Mouse (Mus musculus) intestine, embryonic 15.5 days (tissue): ENCODE results near the gene Smim27. TPM values are rescaled to one million over a fixed set of nuclear protein-coding genes. Genes with fewer than 3 reads are reported as not detected.
A peak's percentile ranks its signal among the peaks of the same experiment; 100 is the strongest.

Source experiments
- ATAC-seq: fragments of 200-750 bp; cut with Nextera tagmentation; 2 replicates; pipeline ENCODE4 v1.8.0; 2017; ENCODE audit warnings: moderate TSS enrichment, moderate library complexity
- H3K27ac ChIP-seq: fragments of 300-500 bp; sonication (generic); 2 replicates; pipeline ENCODE4 v1.5.1; 2015; ENCODE audit warnings: mild to moderate bottlenecking, inconsistent platforms
- H3K27me3 ChIP-seq: fragments of 300-500 bp; sonication (generic); replicated peaks from 2 replicates; pipeline ENCODE4 v1.6.1; 2015; ENCODE audit warnings: inconsistent platforms
- H3K36me3 ChIP-seq: fragments of 300-500 bp; sonication (generic); 2 replicates; pipeline ENCODE4 v1.6.1; 2015; ENCODE audit warnings: inconsistent platforms
- H3K4me1 ChIP-seq: fragments of 300-500 bp; sonication (generic); replicated peaks from 2 replicates; pipeline ENCODE4 v1.6.1; 2015; ENCODE audit warnings: inconsistent platforms
- H3K4me2 ChIP-seq: fragments of 300-500 bp; sonication (generic); replicated peaks from 2 replicates; pipeline ENCODE4 v1.6.1; 2015; ENCODE audit warnings: mild to moderate bottlenecking, inconsistent platforms
- H3K4me3 ChIP-seq: fragments of 300-500 bp; sonication (generic); replicated peaks from 2 replicates; pipeline ENCODE4 v1.5.1; 2015; ENCODE audit warnings: inconsistent platforms
- H3K9ac ChIP-seq: fragments of 300-500 bp; sonication (generic); 2 replicates; pipeline ENCODE4 v1.6.1; 2015; ENCODE audit warnings: inconsistent platforms
- H3K9me3 ChIP-seq: fragments of 300-500 bp; sonication (generic); 2 replicates; pipeline ENCODE4 v1.6.1; 2016; ENCODE audit warnings: inconsistent platforms
- WGBS: fragments of 180-500 bp; shearing (Covaris S2); methylation state at CpG from one replicate; pipeline ENCODE4 v1.1.7; 2015; 5-methylcytosine and 5-hydroxymethylcytosine counted together
- polyA plus RNA-seq: library from polyadenylated mRNA; unstranded; fragments of >200 nt; fragmentation: Nextera tagmentation; extraction: Ambion mirVana; gene quantifications from 2 replicates; pipeline ENCODE4 v1.2.1, GENCODE M21; 2015

Smim27 gene
- 36.0 and 42.0 TPM in 2 replicates for polyA plus RNA-seq

DNA sequence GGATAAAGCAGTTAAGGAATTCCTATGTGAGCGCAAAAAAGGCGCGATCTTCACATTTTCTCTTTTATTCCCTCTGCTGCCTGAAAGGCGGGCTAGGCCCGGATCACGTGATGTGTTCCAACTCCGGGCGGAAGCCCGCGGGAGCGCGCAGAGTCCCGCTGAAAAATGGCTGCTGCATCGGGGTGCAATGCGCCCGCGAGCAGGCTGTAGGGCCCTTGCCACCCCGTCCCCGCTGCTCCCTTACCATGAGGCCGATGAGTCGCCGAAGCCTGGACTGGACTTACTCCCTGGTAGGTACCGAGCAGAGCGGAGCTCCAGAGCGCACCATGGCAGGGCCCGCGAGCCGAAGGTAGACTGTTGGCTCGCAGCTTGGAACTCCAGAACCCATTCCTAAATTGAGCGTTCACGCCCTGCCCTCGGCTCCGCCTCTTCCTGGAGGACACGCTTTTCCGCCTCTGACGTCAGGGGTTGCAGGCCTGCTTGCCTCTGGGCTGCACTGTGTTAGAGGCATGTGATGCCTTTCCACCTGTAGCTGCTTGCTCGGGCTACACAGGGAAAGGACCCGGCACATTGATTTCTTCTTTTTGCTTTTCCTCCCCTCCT lies at the start of gene Smim27, which contains the start of gene Topors:
Gene Smim27, plus strand, starts transcription at position 150 of the 603 bp plus-strand sequence.
Gene Topors, minus strand, starts transcription at position 421 of the 603 bp plus-strand sequence.
- Histone ChIP-seq H3K9ac (peak within 1 kb of the TSS; percentile 93), H3K4me2 (peak within 1 kb of the TSS; percentile 90), H3K27me3 (no peaks in the 10 kb centered on the region), H3K27ac (peak within 1 kb of the TSS; percentile 99), H3K4me3 (peak within 1 kb of the TSS; percentile 69), H3K36me3 (no peaks in the 10 kb centered on the region), H3K9me3 (no peaks in the 10 kb centered on the region), H3K4me1 (peaks cover 10% of the 10 kb centered on the region)
- 0% methylated on average over 38 of the region's 38 CpGs for WGBS
- ATAC-seq = peak; percentile 96

GRCm38 (mm10) chr4:40220437-40220836 lies 48.9 kb upstream of the Smim27 start:
- Histone ChIP-seq H3K4me3 (no peak overlapping the region), H3K9ac (no peak overlapping the region), H3K9me3 (no peaks in the 10 kb centered on the region), H3K4me2 (no peak overlapping the region), H3K27me3 (no peaks in the 10 kb centered on the region), H3K27ac (no peak overlapping the region), H3K4me1 (no peaks in the 10 kb centered on the region), H3K36me3 (no peaks in the 10 kb centered on the region)
- WGBS = 28% methylated on average over 12 of the region's 12 CpGs
- no peak for ATAC-seq

GRCm38 (mm10) chr4:40221004-40221760 lies 48.2 kb upstream of the Smim27 start:
- Histone ChIP-seq H3K27ac (no peak overlapping the region), H3K4me2 (no peak overlapping the region), H3K4me1 (no peaks in the 10 kb centered on the region), H3K27me3 (no peaks in the 10 kb centered on the region), H3K4me3 (no peak overlapping the region), H3K9ac (no peak overlapping the region), H3K36me3 (no peaks in the 10 kb centered on the region), H3K9me3 (no peaks in the 10 kb centered on the region)
- 23% methylated on average over 14 of the region's 14 CpGs for whole genome bisulfite sequencing
- ATAC-seq = peak; percentile 52; the same call in 1 of the 2 replicates

DNA sequence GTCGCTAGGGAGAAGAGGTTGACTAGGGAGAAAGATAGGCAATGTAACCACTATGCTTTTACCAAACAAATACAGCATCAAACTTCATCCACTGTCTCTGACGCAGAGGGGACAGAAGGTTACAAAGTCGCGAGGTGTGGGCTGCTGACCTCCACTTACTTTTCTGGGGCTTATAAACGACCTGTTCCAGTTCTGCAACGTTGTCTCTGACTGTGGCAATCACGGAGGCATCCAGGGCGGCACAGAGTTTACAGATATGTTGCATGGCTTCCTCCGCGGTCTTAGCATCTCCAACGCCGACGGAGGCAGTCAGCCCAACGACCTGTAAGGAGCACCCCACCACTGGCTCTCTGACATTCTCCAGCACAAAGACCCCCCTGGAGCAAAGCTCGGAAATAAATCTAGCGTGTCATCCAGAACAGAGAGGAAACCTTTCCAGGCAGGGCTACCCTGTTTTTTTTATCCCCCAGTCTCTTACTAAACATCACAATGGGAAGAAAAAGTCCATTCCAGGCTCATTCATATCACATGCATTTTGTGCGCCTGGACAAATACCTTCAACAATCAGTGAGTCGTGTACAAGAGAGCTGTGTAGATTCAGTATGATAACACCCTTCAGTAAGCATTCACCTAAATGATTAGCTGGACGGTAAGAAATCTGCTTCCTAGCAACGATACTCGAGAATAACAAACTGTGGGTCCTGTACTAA lies 47.3 kb upstream of the Smim27 start:
- no peak for ATAC-seq
- H3K4me3 ChIP-seq = no peak overlapping the region
- no peaks in the 10 kb centered on the region for H3K4me1 ChIP-seq
- WGBS = 39% methylated on average over 21 of the region's 21 CpGs
- H3K4me2 ChIP-seq = no peak overlapping the region
- H3K27me3 ChIP-seq = no peaks in the 10 kb centered on the region
- H3K27ac ChIP-seq = no peak overlapping the region
- H3K9me3 ChIP-seq = no peaks in the 10 kb centered on the region
- H3K36me3 ChIP-seq = no peaks in the 10 kb centered on the region
- H3K9ac ChIP-seq = no peak overlapping the region

- WGBS = 54% methylated on average over 5 of the region's 5 CpGs
- ATAC-seq = no peak
- H3K27me3 ChIP-seq = no peaks in the 10 kb centered on the region
- H3K4me2 ChIP-seq = no peak overlapping the region
- H3K9me3 ChIP-seq = no peaks in the 10 kb centered on the region
- H3K27ac ChIP-seq = no peak overlapping the region
- no peak overlapping the region for H3K4me3 ChIP-seq
- no peaks in the 10 kb centered on the region for H3K36me3 ChIP-seq
- no peak overlapping the region for H3K9ac ChIP-seq
- H3K4me1 ChIP-seq = no peaks in the 10 kb centered on the region
Observed at GRCm38 (mm10) chr4:40226095-40226494, 43.3 kb upstream of the Smim27 start.

- H3K4me2 ChIP-seq = no peak overlapping the region
- no peak overlapping the region for H3K9ac ChIP-seq
- no peaks in the 10 kb centered on the region for H3K36me3 ChIP-seq
- 83% methylated on average over 11 of the region's 11 CpGs for WGBS
- H3K9me3 ChIP-seq = no peaks in the 10 kb centered on the region
- H3K4me3 ChIP-seq = no peak overlapping the region
- H3K27ac ChIP-seq = no peak overlapping the region
- no peaks in the 10 kb centered on the region for H3K27me3 ChIP-seq
- H3K4me1 ChIP-seq = no peaks in the 10 kb centered on the region
- ATAC-seq = no peak
Observed at GRCm38 (mm10) chr4:40227131-40227530, 42.2 kb upstream of the Smim27 start.

DNA sequence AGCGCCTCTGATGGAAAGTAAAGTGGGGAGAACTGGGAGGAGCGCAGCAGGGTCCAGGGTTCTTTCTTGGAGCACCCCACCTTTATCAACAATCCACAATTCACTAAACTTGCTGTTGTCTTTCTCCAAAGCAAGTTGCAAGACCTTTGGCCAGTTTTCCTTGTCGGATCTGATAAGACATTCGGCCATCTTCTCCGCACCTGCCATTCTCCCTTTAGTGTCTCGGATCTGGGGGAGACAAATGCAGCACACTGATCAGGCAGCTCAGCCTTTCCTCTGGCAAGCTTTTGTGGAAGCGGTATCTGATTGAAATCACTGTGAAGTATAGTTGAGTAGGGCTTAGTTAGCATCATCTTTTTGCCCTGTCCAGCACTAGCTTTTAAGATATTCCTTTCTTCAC lies 41.5 kb upstream of the Smim27 start:
- Histone ChIP-seq H3K9me3 (no peaks in the 10 kb centered on the region), H3K4me2 (no peak overlapping the region)
- WGBS = 91% methylated on average over 7 of the region's 7 CpGs

GRCm38 (mm10) chr4:40229723-40230122 lies 39.7 kb upstream of the Smim27 start:
- 91% methylated on average over 6 of the region's 6 CpGs for WGBS
- H3K36me3 ChIP-seq = no peaks in the 10 kb centered on the region
- H3K4me3 ChIP-seq = no peak overlapping the region
- no peak overlapping the region for H3K9ac ChIP-seq
- no peaks in the 10 kb centered on the region for H3K27me3 ChIP-seq
- no peaks in the 10 kb centered on the region for H3K4me1 ChIP-seq
- no peaks in the 10 kb centered on the region for H3K9me3 ChIP-seq
- no peak for ATAC-seq
- no peak overlapping the region for H3K27ac ChIP-seq
- H3K4me2 ChIP-seq = no peak overlapping the region

More for the DNA sequence above, 41.5 kb upstream of the Smim27 start:
- no peak overlapping the region for H3K27ac ChIP-seq
- H3K9ac ChIP-seq = no peak overlapping the region
- no peak overlapping the region for H3K4me3 ChIP-seq
- no peak for ATAC-seq
- H3K36me3 ChIP-seq = no peaks in the 10 kb centered on the region
- no peaks in the 10 kb centered on the region for H3K4me1 ChIP-seq
- H3K27me3 ChIP-seq = no peaks in the 10 kb centered on the region

DNA sequence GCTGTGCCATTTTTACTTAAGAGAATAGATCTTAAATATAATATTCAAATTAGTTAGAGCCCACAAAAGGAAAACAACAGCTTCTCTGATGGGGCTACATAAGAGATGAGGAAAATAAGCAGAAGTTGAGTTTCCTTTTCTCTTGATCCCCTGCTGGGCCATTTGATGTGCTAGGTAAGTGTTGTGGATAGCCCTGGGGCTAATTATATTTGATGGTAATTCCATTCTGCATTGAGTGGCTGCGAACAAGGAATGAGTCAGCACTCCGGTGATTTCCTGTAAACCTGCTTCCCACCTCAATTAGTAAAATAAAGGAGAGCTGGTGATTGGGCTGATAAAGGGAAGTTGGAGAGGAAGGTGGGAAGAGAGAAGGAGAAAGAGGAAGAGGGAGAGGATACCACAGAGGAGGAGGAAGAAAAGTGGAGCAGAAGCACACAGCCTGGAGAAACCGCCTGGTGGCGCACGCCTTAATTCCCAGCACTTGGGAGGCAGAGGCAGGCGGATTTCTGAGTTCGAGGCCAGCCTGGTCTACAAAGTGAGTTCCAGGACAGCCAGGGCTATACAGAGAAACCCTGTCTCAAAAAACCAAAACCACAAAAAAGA lies 36.2 kb upstream of the Smim27 start:
- no peak overlapping the region for H3K9ac ChIP-seq
- H3K9me3 ChIP-seq = no peaks in the 10 kb centered on the region
- no peaks in the 10 kb centered on the region for H3K36me3 ChIP-seq
- no peak overlapping the region for H3K4me2 ChIP-seq
- 93% methylated on average over 7 of the region's 7 CpGs for WGBS
- H3K27me3 ChIP-seq = no peaks in the 10 kb centered on the region
- H3K27ac ChIP-seq = no peak overlapping the region
- H3K4me1 ChIP-seq = no peaks in the 10 kb centered on the region
- no peak overlapping the region for H3K4me3 ChIP-seq
- ATAC-seq = no peak

DNA sequence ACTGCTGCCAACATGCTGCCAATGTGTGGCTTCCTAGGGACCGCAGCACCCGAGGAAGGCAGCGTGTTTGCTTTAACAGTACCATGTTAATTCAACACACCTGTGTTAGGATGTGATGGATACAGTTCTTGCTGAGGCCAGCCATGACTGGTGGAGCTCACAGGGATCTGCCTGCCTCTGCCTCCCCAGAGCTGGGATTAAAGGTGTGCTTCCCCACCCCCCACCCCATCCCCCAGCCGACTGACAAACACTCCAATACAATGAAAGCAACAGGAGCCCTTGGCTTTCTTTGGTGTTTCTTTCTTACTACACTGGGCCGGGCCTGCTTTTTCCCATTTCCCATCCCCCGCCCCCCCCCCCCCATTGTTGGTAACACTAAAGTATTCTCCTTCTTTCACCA lies 35.1 kb upstream of the Smim27 start:
- H3K4me3 ChIP-seq = no peak overlapping the region
- no peaks in the 10 kb centered on the region for H3K27me3 ChIP-seq
- 86% methylated on average over 6 of the region's 6 CpGs for WGBS
- 0 out of 2 replicates have a peak, but pooled peaks cover 4% of the 10 kb centered on the region for H3K4me1 ChIP-seq
- H3K9me3 ChIP-seq = no peaks in the 10 kb centered on the region
- ATAC-seq = no peak
- H3K36me3 ChIP-seq = no peaks in the 10 kb centered on the region
- H3K9ac ChIP-seq = no peak overlapping the region
- no peak overlapping the region for H3K27ac ChIP-seq
- no peak overlapping the region for H3K4me2 ChIP-seq

- Histone ChIP-seq H3K9ac (no peak overlapping the region), H3K27ac (no peak overlapping the region), H3K4me3 (no peak overlapping the region), H3K9me3 (no peaks in the 10 kb centered on the region), H3K36me3 (no peaks in the 10 kb centered on the region), H3K4me1 (peaks cover 7% of the 10 kb centered on the region; the same call in 1 of the 2 replicates), H3K4me2 (no peak overlapping the region), H3K27me3 (no peaks in the 10 kb centered on the region)
- WGBS = 81% methylated on average over 4 of the region's 4 CpGs
- ATAC-seq = no peak
Observed at GRCm38 (mm10) chr4:40236829-40237228, 32.5 kb upstream of the Smim27 start.
